Mouse (Mus musculus) right cerebral cortex, postnatal 36 days (tissue): ENCODE measurements around the gene 2810004N23Rik.
"Not testable (repeated sequence)": the region's sequence is repeated elsewhere in the genome, so short reads cannot be mapped to it uniquely, and the experiment has no call there.

Experiments used
- DNase-seq, 2 experiments: peaks; one replicate each; pipeline ENCODE4 v3.0.0; 2022; ENCODE audit warnings: low spot score in 2 of 2, mixed read lengths in 1 of 2

2810004N23Rik gene

DNA sequence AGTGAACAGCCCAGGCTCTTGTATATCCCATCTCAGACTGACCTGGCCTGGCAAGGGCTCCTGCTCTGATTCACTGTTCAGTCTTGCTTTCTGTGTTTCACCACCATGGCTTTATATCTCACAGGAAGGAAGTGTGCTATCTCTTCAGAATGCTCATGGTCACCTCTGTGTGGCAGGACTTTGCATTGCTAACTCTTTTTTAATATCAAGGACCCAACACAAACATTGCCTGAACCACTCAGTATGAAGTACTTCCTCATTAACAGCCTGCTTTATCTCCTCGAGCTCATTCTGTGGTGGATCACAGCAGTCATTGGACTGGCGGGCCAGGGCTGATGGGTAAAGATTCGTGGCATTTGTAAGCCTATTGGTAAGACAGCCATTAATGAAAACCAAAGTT is 3.7 kb upstream of the 2810004N23Rik start:
- DNase-seq = no peak

DNA sequence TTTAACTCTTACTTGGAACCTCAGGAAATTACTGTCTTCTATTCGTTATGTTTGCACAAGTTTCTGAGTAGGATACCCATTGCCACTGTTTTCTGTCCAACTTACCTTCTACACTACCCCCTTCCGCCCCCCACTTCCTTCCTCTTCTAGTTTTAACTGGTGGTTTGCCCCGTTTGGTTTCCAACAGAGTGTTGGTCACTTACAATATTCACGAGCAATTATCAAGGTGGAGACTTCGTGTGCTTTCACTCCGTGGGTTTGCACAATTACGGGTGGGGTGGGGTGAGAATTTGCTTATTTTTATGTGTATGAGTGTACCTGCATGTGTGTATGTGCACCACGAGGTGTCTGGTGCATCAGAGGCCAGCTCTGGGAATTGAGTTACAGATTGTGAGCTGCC is 809 bp upstream of the 2810004N23Rik start:
- no peak for DNase-seq

DNA sequence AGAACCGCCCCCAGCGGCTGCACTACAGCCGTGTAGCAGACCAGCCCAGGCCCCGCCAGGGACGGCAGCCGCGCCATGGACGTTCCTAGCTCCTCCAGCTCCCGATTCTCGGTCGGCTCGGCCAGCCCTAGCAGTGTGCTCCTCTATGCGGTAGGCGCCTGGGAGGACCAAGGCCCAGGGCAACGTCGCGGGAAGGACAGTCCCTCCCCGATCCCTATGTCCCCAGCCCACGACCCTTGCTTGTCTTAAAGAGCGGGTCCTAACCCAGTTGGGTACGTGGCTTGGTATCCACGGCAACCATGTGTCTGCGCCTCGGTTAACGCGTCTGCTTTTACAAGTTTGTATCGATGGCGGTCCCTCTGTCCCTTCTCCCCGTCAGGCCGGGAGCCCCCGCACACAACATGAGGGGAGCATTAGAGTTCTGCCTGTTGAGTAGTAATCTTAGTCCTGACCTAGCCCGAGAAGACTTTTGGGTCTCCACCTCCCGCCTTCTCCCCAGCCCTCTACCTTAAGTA is 300 bp upstream of the 2810004N23Rik start:
- DNase-seq = peak in 1 of 2 experiments; percentile 20

DNA sequence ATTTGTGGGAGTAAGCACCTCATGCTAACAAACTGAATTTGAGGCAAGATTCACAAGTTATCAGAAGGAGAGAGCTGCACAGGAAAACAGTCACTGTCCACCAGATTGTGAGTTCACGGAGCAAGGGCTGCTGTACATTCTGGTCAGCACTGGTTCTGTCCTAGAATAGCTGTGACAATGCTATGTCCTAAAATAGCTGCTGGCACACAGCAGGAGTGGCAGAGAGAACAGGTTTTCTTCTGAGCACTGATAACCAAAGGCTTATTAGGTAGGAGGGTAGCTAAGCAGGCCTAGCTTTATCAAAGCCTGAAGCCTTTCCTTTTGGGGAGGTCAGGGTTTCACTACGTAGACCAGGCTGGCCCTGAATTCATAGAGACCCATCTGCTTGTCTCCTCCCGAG is 2.7 kb downstream of the 2810004N23Rik start:
- DNase-seq = no peak

DNA sequence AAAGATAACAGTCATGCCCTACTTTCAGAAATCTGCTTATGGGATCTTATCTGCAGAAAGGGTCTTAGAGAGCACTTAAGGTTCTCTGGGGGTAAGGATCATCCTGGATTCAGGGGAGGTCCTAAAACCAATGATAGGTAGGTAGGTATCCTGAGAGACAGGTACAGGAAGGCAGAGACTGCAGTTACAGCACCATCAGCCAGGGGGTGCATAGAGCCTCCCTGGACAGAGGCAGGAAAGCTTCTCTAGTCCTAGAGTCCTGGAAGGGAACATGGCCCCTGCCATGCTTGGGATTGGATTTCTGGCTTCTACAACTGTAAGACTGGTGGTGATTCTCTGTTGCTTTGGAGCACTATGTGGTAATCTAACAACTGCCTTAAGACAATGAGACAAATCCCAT is 3.5 kb downstream of the 2810004N23Rik start:
- no peak for DNase-seq

DNA sequence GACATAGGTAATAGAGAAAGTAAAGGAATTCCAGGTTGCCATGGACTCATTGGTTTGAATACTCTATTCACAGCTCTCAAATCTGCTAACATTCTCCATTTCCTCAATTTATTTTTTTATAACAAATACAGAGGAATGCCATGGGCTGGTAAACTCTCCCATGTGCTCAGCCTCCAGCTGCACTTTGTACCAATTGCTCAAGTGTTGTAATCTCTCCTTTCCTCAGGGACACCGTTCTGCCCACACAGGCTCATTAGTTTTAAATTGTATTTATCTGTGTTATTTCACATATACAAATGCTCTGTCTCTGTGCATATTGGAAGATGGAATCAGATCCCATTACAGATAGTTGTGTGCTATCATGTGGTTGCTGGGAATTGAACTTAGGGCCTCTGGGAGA is 9.4 kb downstream of the 2810004N23Rik start:
- DNase-seq = no peak

DNA sequence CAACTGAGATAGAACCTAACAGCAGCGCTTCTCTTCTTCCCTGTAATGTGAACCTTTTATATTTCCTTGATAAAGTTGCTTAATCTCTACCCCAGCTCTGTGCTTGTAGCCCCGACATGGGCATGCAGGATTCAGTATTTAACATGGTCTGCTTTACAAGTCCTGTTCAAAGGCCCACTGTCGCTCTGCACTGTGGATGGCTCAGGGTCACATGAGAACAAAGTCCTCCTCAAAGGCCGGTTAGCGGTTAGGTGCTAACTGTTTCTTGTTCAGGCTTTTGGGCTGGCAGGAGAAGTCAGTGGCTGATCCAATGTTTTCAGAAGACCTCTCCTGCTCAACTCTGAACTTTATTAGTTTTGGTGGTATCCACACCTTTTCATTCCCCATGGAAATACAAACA is 17.3 kb downstream of the 2810004N23Rik start:
- no peak for DNase-seq

DNA sequence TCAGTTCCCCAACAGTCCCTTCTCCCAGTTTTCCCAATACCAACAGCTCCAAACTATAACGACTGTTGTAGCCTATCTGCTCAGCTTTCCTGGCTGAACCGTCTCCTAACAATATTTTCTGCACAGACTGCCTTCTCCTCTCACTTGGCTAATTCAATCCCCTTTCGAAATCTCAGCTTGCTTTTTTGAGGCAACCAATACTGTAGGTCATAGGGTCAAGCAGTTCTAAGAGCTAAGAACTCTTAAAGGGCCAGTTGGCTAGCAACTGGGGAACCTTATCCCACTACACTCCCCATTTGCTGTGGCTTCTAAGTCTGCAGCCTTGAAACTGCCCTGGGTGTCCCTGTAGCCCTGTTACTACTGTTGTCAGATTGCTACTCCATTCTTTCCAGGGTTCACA is 17.8 kb downstream of the 2810004N23Rik start:
- DNase-seq = no peak

DNA sequence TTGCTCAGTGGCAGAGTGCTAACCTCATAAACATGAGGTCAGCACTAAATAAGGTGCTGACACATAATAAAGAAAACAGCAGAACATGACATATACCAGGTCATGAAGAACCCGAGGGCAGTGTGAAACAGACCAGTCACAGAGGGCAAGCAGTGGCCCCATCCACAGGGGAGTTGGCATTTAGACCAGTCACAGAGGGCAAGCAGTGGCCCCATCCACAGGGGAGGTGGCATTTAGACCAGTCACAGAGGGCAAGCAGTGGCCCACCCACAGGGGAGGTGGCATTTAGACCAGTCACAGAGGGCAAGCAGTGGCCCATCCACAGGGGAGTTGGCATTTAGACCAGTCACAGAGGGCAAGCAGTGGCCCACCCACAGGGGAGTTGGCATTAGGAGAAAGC is 20.0 kb downstream of the 2810004N23Rik start:
- not testable (repeated sequence) for DNase-seq

DNA sequence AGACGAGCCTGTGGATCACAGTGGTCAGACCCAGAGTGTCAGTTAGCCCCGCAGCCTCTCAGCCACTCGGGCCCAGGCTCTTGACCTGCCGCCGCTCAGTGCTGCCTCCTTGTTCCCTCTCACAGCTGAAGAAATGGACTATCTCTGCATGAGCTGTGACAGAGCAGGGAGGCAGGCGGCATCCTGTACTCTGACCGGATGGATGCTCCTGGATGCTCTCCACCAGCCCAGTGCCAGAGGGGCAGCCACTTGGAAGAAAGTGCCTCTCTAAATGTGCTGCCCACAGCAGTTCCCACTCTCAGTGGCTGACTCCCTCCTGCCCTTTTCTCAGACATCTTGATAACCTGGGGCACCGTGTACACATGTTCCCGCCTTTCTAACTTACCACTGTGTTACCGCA is 21.1 kb downstream of the 2810004N23Rik start:
- DNase-seq = no peak

DNA sequence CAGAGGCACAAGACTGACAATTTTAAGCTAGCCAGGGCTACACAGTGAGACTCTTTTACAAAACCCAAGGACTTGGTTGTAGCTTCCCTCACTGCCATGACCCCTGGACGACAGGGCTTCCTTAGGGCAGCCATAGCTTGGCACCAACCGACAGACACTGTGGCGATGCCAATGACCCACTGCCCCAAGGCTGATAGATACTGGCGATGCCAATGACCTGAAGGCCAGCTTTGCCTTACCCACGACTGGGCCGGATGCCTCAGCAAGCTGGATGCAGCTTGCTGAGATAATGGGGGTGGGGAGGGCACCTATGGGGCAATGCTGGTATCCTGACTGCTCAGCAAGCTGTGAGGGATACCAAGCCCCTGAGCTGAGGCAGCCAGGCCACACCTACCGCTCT is 22.0 kb downstream of the 2810004N23Rik start:
- DNase-seq = no peak

DNA sequence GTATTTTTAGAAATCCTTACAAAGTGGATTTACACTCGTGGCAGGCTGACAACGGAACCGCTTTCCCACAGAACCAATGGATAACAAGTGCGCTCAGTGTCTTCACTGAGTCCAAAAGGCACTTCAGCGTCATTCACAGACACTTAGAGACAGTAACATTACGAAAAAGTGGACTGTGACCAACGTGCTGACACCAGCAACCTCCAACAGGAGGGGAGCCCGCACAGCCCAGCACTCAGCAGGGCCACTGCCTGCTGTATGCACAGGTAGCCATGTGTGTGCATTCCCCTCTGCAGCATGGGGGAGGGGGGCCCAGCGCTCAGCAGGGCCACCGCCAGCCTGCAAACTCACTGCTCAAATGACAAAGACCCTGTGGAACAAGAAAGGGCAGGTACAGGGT is 23.5 kb downstream of the 2810004N23Rik start:
- DNase-seq = no peak

DNA sequence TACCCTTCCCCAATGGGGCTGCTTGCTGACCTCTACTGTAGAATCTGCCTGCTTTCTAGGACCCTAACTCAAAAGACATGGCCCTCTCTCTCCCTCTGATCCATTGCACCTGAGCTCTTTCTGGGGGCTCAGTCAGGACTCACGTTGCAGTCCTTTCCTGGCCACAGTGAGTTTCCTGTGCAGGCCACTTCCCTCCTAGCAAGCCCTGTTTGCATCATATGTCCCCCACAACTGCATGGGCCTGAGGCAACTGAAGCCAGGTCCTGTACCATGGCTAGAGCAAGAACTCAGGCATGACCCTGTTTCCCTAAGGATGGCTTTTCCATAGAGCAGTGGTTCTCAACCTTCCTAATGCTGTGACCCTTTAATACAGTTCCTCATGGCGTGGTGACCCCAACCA is 25.0 kb downstream of the 2810004N23Rik start:
- no peak for DNase-seq

DNA sequence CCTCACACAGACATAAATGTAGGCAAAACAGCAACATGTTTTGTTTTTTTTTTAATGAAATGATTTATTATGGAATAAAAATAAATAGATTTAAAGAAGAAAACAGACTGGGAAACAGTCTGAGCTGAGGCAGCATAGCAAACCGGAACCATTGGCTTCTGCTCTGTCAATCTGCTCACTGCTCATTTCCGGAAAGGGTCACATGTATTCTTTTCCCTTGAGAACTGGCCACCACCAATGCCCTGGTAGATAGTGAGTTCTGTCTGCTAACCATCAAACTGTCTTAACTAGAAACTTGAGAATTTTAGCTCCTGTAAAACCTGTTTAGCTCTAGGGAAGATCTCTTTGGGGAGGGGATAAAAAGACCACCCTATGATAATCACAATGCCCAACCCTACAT is 26.0 kb downstream of the 2810004N23Rik start:
- DNase-seq = no peak

DNA sequence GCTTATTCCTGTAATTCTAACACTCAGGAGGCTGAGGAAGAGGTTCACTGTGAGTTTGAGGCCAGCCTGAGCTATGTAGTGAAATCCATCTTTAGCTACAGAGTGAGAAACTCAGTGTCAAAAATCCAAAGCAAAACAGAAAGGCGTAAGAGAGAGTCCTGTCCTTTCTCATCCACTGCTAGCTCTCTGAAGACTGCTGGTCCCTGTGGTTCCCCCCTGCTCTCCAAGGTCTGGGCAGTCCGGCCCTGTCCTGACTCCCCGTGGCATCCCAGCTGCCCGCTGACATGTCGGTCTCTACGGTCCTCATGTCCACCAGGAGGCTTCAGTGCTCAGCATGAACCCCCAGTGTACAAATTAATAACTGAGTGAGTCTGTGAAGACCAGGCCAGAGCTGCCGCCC is 26.6 kb downstream of the 2810004N23Rik start:
- DNase-seq = no peak

DNA sequence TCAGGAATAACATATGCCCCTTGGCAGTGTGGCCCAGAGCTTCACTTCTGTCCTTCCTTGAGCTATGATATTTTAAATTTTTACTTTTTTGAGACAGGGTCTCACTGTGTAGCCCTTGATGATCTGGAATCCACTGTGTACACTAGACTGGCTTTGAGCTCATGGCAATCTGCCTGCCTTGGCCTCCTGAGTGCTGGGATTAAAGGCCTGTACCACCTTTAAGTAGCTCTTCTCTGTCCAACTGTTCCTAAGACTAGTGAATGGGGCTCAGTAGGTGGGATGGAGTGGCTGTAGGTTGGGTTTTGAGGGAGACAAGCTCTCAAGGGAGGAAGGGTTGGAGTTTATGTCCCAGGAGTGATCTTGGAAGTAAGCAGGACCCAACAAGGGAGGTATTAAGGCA is 27.1 kb downstream of the 2810004N23Rik start:
- DNase-seq = no peak

DNA sequence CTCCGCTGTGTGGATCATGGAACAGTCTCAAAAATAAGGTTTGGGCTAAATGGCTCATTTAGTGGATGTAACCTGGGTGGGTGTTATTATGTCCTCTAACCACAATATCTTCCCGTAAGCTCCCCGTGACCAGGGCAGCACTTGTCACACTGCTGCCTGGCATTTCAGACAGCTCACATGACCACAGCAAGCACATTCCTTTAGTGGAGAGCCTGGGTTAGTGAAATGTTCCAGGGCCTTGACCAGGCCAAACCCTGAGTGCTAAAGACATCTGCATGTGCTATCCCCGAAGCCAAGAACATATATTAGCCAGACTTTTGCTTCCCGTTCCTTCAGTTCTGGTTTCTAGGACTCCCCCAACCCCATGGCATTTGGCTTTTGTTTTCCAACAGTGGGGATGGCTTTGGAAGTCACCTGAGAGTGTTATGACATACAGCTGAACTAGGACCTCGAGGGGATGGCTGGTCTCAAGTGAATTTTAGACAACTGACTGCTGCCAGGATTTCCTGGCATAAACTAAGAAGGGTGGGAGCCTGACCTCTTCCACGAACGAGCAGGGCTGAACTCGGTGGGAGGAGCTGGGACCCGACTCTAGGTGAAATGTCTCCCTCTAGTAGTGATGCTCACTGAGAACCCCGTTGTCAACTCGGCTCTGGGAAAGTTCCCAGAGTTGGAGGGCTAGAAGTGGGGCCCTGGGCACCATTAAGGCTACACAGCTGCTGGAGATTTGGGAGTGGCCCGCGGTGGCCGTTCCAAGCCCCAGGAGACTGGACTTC is 29.3 kb downstream of the 2810004N23Rik start:
- no peak for DNase-seq

DNA sequence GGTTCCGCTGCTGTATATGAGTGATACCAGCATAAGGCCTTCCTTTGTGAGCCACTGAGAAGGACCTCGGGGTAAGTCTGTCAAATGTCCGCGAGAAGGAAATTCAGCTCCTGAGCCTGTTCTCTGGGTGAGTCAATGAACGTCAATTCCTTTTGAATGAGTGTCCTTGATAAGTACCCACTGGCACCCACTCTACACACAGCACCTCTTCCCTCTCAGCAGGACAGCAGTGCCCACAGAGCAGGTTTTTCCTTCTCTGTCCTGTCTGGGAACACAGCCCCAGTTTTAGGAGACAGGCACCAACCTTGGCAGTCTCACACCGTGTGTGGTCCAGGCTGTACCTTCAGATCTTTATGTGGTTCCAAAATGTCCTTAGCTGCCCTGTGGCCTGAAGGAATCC is 31.0 kb downstream of the 2810004N23Rik start:
- DNase-seq = no peak

DNA sequence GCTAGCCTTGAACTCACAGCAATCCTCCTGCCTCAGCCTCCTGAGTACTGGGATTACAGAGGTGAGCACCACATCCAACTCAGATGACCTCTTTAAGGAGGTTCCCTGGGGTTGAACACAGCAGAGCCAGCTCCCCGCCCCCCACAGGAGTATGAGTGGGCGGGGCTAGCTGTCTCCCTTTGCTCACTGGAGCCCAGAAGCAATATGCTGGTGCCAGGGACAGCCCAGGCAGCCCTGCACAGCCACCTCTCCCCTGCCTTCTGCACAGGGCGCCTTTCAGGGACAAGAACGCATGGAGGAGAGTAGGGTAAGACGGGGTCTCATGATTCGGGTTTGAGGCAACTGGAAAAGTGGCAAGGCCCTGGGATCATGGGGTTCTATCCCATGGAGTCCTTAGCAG is 31.4 kb downstream of the 2810004N23Rik start:
- DNase-seq = no peak

DNA sequence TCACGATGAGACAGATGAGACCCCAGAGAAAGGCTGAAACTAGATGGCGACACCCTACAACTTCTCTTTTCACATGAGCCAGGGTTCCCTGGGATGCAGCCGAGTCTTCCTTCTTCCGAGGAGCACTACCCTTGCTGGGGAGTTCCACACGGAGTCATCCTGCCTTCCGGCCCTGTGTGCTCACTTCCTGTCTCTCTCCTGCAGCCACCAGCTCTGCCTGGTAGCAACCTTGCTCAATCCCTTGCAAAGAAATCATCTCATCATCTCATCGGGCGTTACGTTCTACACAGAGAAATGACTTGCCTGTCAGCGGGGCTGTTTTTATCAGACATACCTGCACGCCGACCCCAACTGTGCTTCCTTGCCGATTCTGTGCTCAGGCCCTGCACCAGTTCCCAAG is 32.9 kb downstream of the 2810004N23Rik start:
- DNase-seq = no peak

DNA sequence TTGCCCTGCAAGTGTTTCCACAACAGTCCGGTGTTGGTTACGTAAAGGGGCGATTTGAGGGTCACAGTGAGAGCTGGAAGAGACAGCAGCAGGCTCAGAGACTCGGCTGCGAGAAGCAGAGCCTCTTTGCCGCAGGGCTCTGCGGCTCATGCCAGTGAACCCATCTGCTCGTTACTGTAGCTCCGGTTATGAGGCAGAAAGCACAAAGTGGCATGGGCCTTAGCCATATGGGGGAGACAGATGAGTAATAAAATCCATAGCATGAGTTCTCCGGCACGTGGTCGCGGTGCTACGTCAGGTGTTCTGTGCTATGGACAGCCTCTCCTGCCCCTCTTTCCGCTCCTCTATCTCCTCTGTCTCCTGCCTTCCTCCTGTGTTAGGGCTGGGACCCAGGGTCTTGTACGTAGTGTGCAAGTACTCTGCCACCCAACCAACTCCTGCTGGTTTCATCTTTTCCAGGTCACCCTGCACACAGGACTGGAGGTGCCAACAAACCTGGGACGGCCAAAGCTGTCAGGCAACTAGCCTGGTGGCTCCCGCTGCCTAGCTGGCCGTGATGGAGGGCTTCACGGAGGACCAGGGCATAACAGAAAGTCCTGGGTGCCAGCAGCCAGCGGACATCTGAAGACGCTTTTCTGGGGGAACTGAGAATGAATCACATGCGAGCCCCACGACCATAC is 34.2 kb downstream of the 2810004N23Rik start:
- peak in 1 of 2 experiments; percentile 15 for DNase-seq

DNA sequence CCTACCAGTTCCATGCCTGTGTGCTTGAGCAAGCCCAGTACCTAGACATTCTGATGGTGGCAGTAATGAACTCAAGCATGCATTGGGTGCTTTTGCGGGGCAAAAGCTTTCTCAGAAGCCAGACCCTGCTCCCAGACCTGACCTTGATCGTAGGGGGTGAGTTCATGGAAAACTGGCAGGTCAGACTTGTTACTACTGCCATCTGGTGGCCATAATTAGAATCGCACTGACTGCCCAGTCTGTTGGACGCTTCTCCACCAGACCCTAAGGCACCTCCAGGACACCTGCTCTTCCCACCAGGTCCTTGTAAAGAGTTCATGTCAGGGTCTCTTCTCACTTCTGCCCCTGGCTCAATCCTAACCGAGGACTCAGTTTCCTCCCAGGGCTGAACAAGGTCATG is 35.5 kb downstream of the 2810004N23Rik start:
- peak in 1 of 2 experiments; percentile 32 for DNase-seq

DNA sequence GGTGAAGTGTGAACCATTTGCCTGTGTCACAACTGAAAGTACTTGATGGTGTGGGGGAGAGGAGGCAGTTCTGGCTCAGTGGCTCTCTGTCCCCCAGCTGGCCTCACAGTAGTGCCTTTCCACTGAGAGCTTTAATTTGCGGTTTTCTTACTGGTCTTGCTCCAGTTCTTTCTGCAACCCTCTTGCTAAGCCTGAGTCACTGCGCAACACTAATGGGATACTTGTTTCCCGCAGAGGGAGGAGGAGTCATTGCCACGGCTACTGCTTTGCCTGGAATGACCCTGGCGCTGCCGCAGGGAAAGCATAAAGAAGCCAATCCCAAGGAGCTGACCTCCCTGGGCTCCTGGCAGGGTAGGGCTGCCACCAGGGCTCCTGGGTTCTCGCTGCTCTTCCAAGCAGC is 36.3 kb downstream of the 2810004N23Rik start:
- DNase-seq = peak in 1 of 2 experiments; percentile 8
